Mouse (Mus musculus) lung, postnatal 14 days (tissue): Measurements from ENCODE around the gene Csnk1g2.

Experiments
- DNase-seq: peaks from one replicate; pipeline ENCODE4 v3.0.0; 2021

Gene Csnk1g2

DNA sequence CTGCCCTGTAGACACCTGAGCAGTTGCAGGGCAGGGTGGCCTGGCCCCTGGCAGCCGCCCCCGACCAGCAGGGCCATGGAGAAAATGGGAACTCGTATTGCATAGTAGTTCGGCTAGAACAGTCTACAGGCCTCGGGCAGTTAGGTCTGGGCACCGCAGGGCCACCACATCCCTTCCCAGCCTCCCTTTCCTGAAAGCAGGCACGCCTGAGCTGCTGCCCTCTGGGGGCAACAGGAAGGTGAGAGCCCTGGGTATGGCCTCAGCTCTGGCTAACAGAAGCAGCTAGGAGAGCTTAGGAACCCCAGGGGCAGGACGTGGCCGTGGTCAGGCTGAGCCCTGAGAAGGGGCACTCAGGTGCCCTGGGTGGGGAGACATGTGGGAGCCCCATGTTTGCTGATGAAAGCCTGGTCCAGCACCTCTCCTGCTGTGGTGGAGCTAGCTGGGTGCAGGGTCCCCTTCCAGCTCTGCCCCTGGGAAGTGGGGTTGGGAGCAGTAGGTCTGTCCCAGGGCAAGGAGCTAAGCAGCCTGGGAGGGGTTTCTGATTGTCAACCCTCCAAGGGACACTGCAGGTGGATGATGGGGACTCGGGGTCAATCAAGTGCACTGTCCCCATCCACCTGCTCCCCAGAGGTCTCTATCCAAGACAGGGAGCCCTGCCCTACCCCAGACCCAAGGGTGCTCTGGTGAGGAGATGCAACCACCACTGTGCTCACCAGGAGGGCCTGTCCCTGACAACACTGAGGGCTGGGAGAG lies 43.5 kb downstream of the Csnk1g2 start:
- no peak for DNase-seq

DNA sequence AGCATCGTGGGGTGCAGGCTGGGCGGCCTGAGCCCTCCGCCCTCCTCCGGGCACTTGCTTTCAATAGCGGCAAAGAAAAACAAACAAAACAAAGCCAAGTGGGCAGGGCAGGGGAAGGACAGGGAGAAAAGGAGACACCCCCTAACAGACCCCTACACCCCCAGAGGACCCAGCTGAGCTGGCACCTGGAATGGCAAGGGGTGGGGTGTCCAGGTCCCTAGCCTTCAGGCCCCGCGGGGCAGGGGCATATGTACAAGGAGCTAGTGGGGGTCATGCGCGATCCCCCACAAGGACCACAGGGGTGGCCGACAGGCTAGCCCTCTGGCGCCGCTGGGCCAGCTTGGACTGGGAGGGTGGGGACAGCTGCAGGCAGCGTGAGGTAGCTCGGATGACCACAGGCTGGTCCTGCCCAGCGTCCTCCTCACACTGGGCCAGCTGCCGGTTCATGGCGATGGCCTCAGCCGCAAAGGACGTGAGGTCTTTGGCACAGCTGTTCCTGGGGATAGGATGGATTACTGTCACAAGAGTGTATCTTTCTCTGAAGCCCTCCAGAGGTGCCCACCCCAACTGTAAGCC lies 44.3 kb downstream of the Csnk1g2 start:
- DNase-seq: no peak

DNA sequence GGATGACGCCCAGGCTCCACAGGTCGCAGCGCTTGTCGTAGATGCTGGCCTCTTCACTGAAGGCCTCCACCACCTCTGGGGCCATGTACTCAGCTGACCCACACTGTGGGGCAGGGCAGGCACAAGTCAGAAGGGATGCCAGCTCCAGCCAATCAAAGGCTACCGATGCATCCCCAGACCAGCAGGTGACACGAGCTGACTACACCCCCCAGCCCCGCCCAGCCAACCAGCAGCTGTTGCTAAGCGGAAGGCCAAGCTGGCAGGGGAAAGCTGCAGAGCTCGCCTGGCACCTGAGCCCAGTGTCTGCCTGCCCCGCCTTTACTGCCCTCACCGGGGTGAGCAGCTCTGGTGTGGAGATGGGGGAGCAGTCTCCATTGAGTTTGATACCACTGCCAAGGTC lies 46.0 kb downstream of the Csnk1g2 start:
- DNase-seq: peak; percentile 28

DNA sequence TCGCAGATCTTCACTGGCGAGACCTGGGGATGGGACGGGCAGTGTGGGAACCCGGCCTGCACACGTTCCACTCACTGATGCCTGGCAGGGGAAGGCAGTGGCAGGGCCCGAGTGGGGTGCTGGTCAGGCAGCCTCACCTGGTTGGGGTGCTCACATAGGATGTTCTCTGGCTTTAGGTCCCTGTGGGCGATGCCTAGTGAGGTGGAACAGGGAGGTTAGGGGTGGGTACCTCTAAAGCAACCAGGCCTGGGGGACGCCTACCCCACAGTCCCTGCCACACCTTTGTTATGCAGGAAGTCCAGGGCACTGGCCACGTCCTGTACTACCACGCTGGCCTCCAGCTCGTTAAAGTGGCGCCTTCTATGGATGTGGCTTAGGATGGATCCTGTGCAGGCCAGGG lies 46.4 kb downstream of the Csnk1g2 start:
- no peak for DNase-seq

- peak; percentile 79 for DNase-seq
These were observed 47.3 kb downstream of the Csnk1g2 start for GRCm38 (mm10) chr10:80669737-80670485.

- DNase-seq: no peak
These were observed 47.9 kb downstream of the Csnk1g2 start for GRCm38 (mm10) chr10:80670531-80670930.

- no peak for DNase-seq
These were observed 48.6 kb downstream of the Csnk1g2 start for GRCm38 (mm10) chr10:80671251-80671650.

DNA sequence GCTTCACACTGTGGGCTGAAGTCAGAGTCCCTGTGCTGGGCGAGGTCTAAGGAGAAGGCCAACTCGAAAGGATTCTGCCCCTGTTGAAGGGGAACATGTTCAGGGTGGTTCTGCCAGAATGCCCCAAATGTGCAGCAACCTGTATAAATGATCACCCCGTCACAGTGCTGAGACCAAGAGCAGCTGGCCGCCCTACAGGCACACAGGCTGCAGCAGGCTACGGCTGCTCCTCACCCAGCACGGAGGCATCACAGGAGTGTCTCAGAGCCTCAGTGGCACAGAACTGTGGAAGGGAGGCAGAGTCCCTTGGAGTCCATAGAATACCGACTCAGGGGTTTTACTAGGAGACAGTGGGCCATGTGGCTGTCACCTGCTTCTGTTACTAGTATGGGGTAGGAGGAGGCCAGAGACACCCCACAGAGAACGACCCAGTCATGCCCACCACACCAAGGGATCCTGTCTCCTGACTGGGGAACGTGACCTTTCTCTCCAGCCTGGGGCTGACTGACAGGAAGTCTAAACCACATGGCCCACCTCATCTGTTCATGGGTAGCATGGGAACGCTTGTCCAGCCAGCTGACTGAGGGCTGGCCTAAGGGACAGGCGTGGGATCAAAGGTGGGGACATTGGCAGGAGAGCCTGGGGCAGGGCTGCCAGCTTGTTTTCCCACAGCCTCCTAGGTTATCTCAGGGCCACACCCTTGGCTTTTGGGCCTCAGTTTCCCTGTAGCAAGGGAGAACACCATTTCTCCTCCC lies 49.5 kb downstream of the Csnk1g2 start:
- no peak for DNase-seq

- no peak for DNase-seq
These were observed 51.1 kb downstream of the Csnk1g2 start for GRCm38 (mm10) chr10:80673690-80674089.

DNA sequence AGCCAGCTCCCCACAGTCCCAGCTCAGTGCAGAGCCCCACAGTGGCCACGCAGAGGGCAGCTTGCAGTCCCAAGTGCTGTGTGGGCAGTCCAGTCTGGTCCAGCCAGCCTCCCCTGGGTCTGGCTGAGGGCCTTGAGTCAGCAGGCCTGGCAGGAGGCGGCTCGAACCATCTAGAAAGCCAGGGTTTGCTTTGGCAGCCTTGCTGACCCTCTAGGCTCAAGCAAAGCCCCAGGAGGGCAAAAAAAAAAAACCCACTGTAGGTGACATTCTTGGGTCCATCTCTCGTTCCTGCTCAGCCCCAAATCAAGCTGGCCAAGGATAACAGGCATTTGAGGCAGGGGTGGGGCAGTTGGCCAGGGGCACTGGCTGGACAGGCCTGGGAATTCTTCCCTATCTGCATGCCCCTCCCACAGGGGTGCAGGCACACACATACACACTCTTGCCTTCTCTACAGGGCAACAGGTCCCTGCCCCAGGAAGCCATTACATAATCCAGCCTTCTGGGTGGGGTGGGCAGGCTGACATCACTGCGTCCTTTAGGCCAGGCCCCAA lies 51.6 kb downstream of the Csnk1g2 start:
- peak; percentile 62 for DNase-seq

- no peak for DNase-seq
These were observed 52.3 kb downstream of the Csnk1g2 start for GRCm38 (mm10) chr10:80674851-80675404.

- DNase-seq: peak; percentile 39
These were observed 53.0 kb downstream of the Csnk1g2 start for GRCm38 (mm10) chr10:80675405-80676197.

DNA sequence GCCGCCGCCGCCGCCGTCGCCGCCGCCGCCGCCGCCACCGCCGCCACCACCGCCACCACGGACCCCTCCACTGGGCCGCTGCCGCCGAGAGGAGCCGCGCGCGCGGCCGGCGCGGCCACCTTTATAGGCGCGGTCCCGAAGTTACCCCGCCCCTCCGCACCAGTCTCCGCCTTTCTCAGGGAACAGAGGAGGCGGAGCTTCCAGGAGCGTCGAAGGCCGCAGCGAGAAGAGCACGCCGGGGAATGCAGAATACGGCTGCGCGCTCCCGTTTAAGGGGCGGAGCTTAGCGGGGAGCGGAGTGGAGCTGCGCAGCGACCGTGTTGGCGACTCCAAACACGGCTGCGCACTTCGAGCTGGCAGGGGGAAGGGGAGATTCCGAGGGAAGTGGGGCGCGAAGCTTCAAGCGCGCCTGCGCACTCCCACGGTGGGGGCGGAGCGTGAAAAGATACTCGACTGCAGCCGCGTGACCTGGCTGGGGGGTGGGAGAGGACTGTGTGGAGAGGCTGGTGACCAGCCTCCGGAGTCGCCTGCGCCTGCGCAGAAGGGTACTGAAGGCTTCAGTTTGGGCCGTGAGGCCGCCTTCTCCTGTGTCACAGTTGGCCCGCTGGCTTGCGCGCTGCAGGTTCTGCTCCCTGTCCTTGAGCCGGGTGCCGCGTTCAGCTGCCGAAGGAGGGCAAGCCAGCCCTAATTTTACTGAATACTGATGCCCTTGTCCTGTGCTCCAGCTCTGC lies 53.7 kb downstream of the Csnk1g2 start:
- peak; percentile 100 for DNase-seq

DNA sequence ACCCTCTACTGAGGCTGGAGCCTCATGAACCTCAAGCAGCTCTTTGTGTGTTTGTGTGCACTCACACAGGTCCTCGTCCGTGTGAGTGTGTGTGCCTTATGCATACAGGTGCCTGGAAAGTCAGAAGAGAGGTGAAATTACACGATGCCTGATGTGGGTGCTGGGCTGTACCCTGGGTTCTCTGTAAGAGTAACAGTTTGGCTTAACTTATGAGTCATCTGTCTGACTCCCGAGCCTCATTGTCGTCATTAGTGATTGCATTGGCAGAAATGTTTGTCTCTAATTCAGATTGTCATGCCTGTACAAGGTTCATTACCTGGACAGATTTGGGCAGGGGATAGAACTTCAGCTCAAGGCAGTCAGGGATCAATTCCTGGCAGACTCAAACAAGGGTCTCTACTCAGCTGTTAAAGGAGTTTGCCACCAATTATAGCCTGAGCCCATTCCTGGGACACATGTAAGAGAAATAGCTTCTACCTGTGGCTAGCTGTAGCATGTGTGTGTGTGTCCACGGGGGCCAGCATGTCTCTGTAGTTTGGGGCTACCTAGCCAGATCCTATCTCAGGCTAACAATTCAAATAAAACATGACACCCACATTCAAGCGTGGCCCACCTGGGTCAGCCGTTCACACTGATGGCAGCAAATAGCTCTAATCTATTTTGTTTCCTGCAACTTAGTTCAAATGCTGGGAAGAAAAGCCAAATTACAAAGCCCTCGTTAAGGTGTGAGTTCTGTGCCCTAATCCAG lies 54.7 kb downstream of the Csnk1g2 start:
- no peak for DNase-seq

GRCm38 (mm10) chr10:80677942-80678436 lies 55.4 kb downstream of the Csnk1g2 start, which contains the start of gene Mknk2:
Gene Mknk2, minus strand, starts transcription at chr10:80678112.
- peak; percentile 97 for DNase-seq

GRCm38 (mm10) chr10:80678601-80679377 lies 56.2 kb downstream of the Csnk1g2 start:
- peak; percentile 67 for DNase-seq

- no peak for DNase-seq
These were observed 57.1 kb downstream of the Csnk1g2 start for GRCm38 (mm10) chr10:80679556-80680259.

DNA sequence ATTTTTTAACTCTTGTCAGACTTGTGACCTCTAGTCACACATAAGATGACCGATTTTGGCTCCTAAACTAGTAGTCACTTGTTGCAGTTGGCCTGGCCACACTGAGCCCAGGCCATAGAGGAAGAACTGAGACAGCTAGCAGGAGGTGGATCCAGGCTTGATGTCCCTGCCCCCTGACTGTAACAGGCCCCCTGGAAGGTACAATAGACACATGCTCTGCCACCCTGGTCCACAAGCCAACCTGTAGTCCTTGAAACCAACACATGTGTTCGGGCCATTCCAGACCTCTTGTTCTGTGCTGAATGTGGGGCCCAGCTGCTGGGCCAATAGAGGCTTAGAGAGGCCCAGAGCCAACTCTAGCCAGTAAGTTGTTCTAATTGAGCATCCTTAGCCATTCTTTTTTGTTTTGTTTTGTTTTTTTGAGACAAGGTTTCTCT lies 57.6 kb downstream of the Csnk1g2 start:
- DNase-seq: no peak
